Mouse (Mus musculus): ENCODE data around the gene Slc1a7. TPM values are rescaled to one million over a fixed set of nuclear protein-coding genes. Genes with fewer than 3 reads are reported as not detected.

Gene Slc1a7
- polyA plus RNA-seq, 1 experiment from 2014 or later: not detected

- Histone ChIP-seq H3K4me1 (no peaks in the 10 kb centered on the region), H3K4me2 (replicated peaks) (no peak overlapping the region), H3K27ac (no peak overlapping the region), H3K4me3 (no peak overlapping the region), H3K9me3 (no peaks in the 10 kb centered on the region), H3K9ac (no peak overlapping the region), H3K36me3 (peaks cover 52% of the 10 kb centered on the region), H3K27me3 (no peaks in the 10 kb centered on the region)
- 89% methylated on average over 10 of the region's 10 CpGs for WGBS
- ATAC-seq (ENCODE audit: insufficient number of reproducible peaks, insufficient read depth, low FRiP score, low TSS enrichment): no peak
Observed at GRCm38 (mm10) chr4:108058166-108058565, 90.0 kb downstream of the Slc1a7 start.

DNA sequence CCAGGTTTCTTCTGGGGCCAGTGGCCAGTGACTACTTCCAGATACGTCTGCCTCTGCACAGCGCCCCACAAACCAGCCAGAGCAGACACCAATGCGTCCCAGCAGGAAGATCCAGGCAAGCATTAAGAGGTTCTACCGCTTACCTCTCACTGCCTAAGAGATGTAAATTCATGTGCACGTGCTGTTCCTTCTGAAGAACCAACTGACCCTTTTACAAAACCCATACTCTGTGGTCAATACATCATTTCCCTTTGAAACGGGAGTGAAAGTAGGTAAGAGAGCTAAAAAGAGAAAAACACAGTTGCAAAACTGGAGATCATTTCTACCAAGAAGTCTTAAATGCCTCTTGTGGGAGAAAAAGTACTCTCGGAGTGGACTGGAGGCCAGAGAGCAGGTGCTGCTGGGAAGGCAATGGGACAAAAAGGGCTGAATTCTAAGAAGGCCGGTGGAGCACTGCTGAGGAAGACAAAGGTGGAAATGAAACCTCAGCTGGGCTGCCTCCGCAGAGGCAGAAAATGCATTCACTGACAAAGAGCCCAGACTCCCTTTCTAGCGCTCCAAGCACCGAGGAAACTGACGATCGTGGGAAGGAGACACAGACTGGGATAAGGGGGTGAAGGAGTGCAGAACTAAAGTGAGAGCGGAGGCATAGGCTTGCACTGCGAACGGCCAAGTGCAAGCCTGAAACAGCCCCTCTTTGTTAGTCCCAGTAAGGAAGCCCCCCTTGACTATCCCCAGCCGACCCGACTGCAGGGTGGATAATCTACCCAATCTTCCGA lies 91.7 kb downstream of the Slc1a7 start:
- no peaks in the 10 kb centered on the region for H3K27me3 ChIP-seq
- no peak overlapping the region for H3K27ac ChIP-seq
- no peak overlapping the region for H3K4me3 ChIP-seq
- no peak for ATAC-seq (ENCODE audit: insufficient number of reproducible peaks, insufficient read depth, low FRiP score, low TSS enrichment)
- H3K9me3 ChIP-seq: no peaks in the 10 kb centered on the region
- H3K36me3 ChIP-seq: peaks cover 53% of the 10 kb centered on the region
- H3K4me1 ChIP-seq: no peaks in the 10 kb centered on the region
- 67% methylated on average over 19 of the region's 19 CpGs for WGBS
- no peak overlapping the region for H3K4me2 ChIP-seq (replicated peaks)
- no peak overlapping the region for H3K9ac ChIP-seq

DNA sequence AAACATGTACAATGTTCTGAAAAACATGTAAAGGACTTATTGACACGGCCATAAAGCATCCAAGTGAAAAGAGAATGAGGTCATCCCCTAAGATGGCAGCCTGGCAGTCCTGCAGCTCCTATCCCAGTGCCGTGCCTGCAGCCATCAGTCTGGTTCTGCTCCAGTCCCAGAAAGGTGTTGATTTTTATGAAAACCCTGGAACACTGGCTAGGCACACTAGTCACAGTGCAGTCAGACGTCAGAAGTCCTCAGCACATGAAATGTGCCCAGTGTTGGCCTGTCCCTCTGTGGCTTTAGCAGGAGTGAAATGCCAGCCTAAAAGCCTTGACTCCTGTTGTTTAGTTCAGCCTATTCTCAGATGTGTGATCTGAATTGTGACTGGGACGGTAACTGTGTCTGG lies 92.6 kb downstream of the Slc1a7 start:
- Histone ChIP-seq H3K4me1 (no peaks in the 10 kb centered on the region), H3K9ac (no peak overlapping the region), H3K36me3 (peaks cover 49% of the 10 kb centered on the region), H3K27me3 (no peaks in the 10 kb centered on the region), H3K4me2 (replicated peaks) (no peak overlapping the region), H3K4me3 (no peak overlapping the region), H3K9me3 (no peaks in the 10 kb centered on the region), H3K27ac (no peak overlapping the region)
- ATAC-seq (ENCODE audit: insufficient number of reproducible peaks, insufficient read depth, low FRiP score, low TSS enrichment): no peak
- 79% methylated on average over 4 of the region's 4 CpGs for whole genome bisulfite sequencing

- peaks cover 51% of the 10 kb centered on the region for H3K36me3 ChIP-seq
- 92% methylated on average over 5 of the region's 5 CpGs for WGBS
- no peak for ATAC-seq (ENCODE audit: insufficient number of reproducible peaks, insufficient read depth, low FRiP score, low TSS enrichment)
- H3K27me3 ChIP-seq: no peaks in the 10 kb centered on the region
- no peaks in the 10 kb centered on the region for H3K4me1 ChIP-seq
- H3K4me2 ChIP-seq (replicated peaks): no peak overlapping the region
- no peak overlapping the region for H3K9ac ChIP-seq
- H3K4me3 ChIP-seq: no peak overlapping the region
- no peaks in the 10 kb centered on the region for H3K9me3 ChIP-seq
- no peak overlapping the region for H3K27ac ChIP-seq
Observed at GRCm38 (mm10) chr4:108062524-108062923, 94.4 kb downstream of the Slc1a7 start.

Other genes starting within 250 kb of the Slc1a7 start
- 6.2 and 7.2 TPM in 2 replicates for gene Lrp8, start 166.1 kb upstream of the Slc1a7 start, polyA plus RNA-seq (2016; fragmentation: Nextera tagmentation; extraction: Ambion mirVana)
- gene Magoh, start 88.6 kb upstream of the Slc1a7 start, polyA plus RNA-seq (2016; fragmentation: Nextera tagmentation; extraction: Ambion mirVana): 217 and 223 TPM in 2 replicates
- 126 and 132 TPM in 2 replicates for gene 0610037L13Rik, start 78.5 kb upstream of the Slc1a7 start, polyA plus RNA-seq (2016; fragmentation: Nextera tagmentation; extraction: Ambion mirVana)
- 26.1 and 31.1 TPM in 2 replicates for gene Cpt2, start 44.7 kb upstream of the Slc1a7 start, polyA plus RNA-seq (2016; fragmentation: Nextera tagmentation; extraction: Ambion mirVana)
- gene Podn, start 128.1 kb downstream of the Slc1a7 start, polyA plus RNA-seq (2016; fragmentation: Nextera tagmentation; extraction: Ambion mirVana): 0.41 and 0.79 TPM in 2 replicates
- 156 and 162 TPM in 2 replicates for gene Scp2, start 176.7 kb downstream of the Slc1a7 start, polyA plus RNA-seq (2016; fragmentation: Nextera tagmentation; extraction: Ambion mirVana)
- gene Echdc2, start 197.1 kb downstream of the Slc1a7 start, polyA plus RNA-seq (2016; fragmentation: Nextera tagmentation; extraction: Ambion mirVana): 35.2 and 35.7 TPM in 2 replicates
- gene Zyg11a, start 249.7 kb downstream of the Slc1a7 start, polyA plus RNA-seq (2016; fragmentation: Nextera tagmentation; extraction: Ambion mirVana): 0.22 TPM in 1 of 2 replicates, not detected in the other